Mouse (Mus musculus) CH12.LX (cell line): Measurements from ENCODE around the gene Slc38a2. TPM values are rescaled to one million over a fixed set of nuclear protein-coding genes. Genes with fewer than 3 reads are reported as not detected.

ENCODE experiments used
- DNase-seq: peaks from one replicate; pipeline ENCODE4 v3.0.0-alpha.2; 2013; ENCODE audit errors: extremely low read depth
- H3K27ac ChIP-seq: 2 replicates; pipeline ENCODE4 v1.5.1; 2012; ENCODE audit warnings: low read depth, mild to moderate bottlenecking, control low read depth, moderate library complexity; ENCODE audit not compliant: insufficient read depth
- H3K27me3 ChIP-seq: replicated peaks from 2 replicates; pipeline ENCODE3; 2012; ENCODE audit warnings: inconsistent platforms
- H3K36me3 ChIP-seq, 2 experiments: replicated peaks in 1 of 2; 2 replicates each; pipeline versions ENCODE3 to v1.6.1; 2012; ENCODE audit warnings: inconsistent platforms in 1 of 2, low read length in 1 of 2, mild to moderate bottlenecking in 1 of 2, mixed read lengths in 1 of 2, moderate library complexity in 1 of 2; ENCODE audit not compliant: control insufficient read depth in 1 of 2, insufficient read depth in 1 of 2
- H3K4me1 ChIP-seq, 2 experiments: 2 replicates each; pipeline ENCODE4 v1.6.1; 2012; ENCODE audit warnings: inconsistent platforms in 1 of 2, moderate library complexity in 1 of 2; ENCODE audit not compliant: insufficient read depth in 2 of 2, control insufficient read depth in 1 of 2
- H3K4me2 ChIP-seq: 2 replicates; pipeline ENCODE4 v1.6.1; 2012; ENCODE audit warnings: low read depth, mild to moderate bottlenecking, control low read depth; ENCODE audit not compliant: poor library complexity, insufficient read depth, severe bottlenecking
- H3K4me3 ChIP-seq, 3 experiments: fragments of 150-350 bp in 1 of 3; sonication (generic) in 1 of 3; replicated peaks in 1 of 3; 2 replicates each; pipeline versions ENCODE3 to v1.5.1; 2011 to 2012; ENCODE audit warnings: low read depth in 2 of 3, low read length in 2 of 3, mild to moderate bottlenecking in 2 of 3, moderate library complexity in 2 of 3, control low read depth in 1 of 3, improper control_type of control experiment in 1 of 3, inconsistent platforms in 1 of 3, mixed read lengths in 1 of 3; ENCODE audit not compliant: poor library complexity in 1 of 3
- H3K79me2 ChIP-seq: replicated peaks from 2 replicates; pipeline ENCODE4 v1.6.1; 2012; ENCODE audit warnings: mild to moderate bottlenecking, moderate library complexity; ENCODE audit not compliant: control insufficient read depth, poor library complexity, insufficient read depth, severe bottlenecking; ENCODE audit errors: extremely low read depth
- H3K9ac ChIP-seq: 2 replicates; pipeline ENCODE4 v1.6.1; 2012; ENCODE audit warnings: low read depth, mild to moderate bottlenecking, control low read depth, moderate library complexity; ENCODE audit not compliant: insufficient read depth
- H3K9me3 ChIP-seq: replicated peaks from 2 replicates; pipeline ENCODE3; 2012; ENCODE audit warnings: low read length, inconsistent platforms, mixed read lengths
- BHLHE40 ChIP-seq: IDR thresholded peaks from 2 replicates; pipeline ENCODE4 v1.6.1; 2011; ENCODE audit warnings: mild to moderate bottlenecking, low read depth, low read length, improper control_type of control experiment
- CHD1 ChIP-seq: IDR thresholded peaks from 2 replicates; pipeline ENCODE4 v1.6.1; 2012; ENCODE audit warnings: low read depth, low read length, improper control_type of control experiment, inconsistent platforms
- CHD2 ChIP-seq: IDR thresholded peaks from 2 replicates; pipeline ENCODE4 v1.6.1; 2011; ENCODE audit warnings: low read length, improper control_type of control experiment
- CTCF ChIP-seq, 2 experiments: IDR thresholded peaks in 1 of 2; conservative IDR thresholded peaks in 1 of 2; 2 replicates each; pipeline ENCODE4 v1.5.1; 2011 to 2012; ENCODE audit warnings: low read depth in 2 of 2, low read length in 2 of 2, improper control_type of control experiment in 1 of 2, inconsistent platforms in 1 of 2, mild to moderate bottlenecking in 1 of 2, moderate library complexity in 1 of 2
- ELF1 ChIP-seq: IDR thresholded peaks from 2 replicates; pipeline ENCODE4 v1.6.1; 2014; ENCODE audit warnings: low read depth, mild to moderate bottlenecking, inconsistent platforms, low read length, improper control_type of control experiment
- EP300 ChIP-seq: IDR thresholded peaks from 2 replicates; pipeline ENCODE4 v1.6.1; 2011; ENCODE audit warnings: low read length, improper control_type of control experiment
- ETS1 ChIP-seq: conservative IDR thresholded peaks from 2 replicates; pipeline ENCODE4 v1.6.1; 2012; ENCODE audit warnings: low read depth, mild to moderate bottlenecking, inconsistent platforms, low read length, improper control_type of control experiment, moderate library complexity
- GABPA ChIP-seq: IDR thresholded peaks from 2 replicates; pipeline ENCODE4 v1.6.1; 2012; ENCODE audit warnings: low read depth, low read length, improper control_type of control experiment, inconsistent platforms; ENCODE audit not compliant: insufficient replicate concordance
- IRF4 ChIP-seq: IDR thresholded peaks from 2 replicates; pipeline ENCODE4 v1.6.1; 2014; ENCODE audit warnings: low read depth, mild to moderate bottlenecking, inconsistent platforms, low read length, improper control_type of control experiment
- JUN ChIP-seq: IDR thresholded peaks from 2 replicates; pipeline ENCODE4 v1.6.1; 2011; ENCODE audit warnings: low read depth, mild to moderate bottlenecking, low read length, improper control_type of control experiment, moderate library complexity; ENCODE audit not compliant: insufficient read depth
- JUND ChIP-seq: conservative IDR thresholded peaks from 2 replicates; pipeline ENCODE4 v1.6.1; 2011; ENCODE audit warnings: low read depth, low read length, improper control_type of control experiment
- KAT2A ChIP-seq: IDR thresholded peaks from 2 replicates; pipeline ENCODE4 v1.6.1; 2012; ENCODE audit warnings: low read length, improper control_type of control experiment, inconsistent platforms; ENCODE audit not compliant: insufficient replicate concordance
- MAFK ChIP-seq: IDR thresholded peaks from 2 replicates; pipeline ENCODE4 v1.6.1; 2011; ENCODE audit warnings: low read length, improper control_type of control experiment; ENCODE audit not compliant: insufficient replicate concordance
- MAZ ChIP-seq: IDR thresholded peaks from 2 replicates; pipeline ENCODE4 v1.6.1; 2012; ENCODE audit warnings: low read depth, mild to moderate bottlenecking, inconsistent platforms, low read length, improper control_type of control experiment, moderate library complexity
- MEF2A ChIP-seq: IDR thresholded peaks from 2 replicates; pipeline ENCODE4 v1.6.1; 2014; ENCODE audit warnings: low read depth, mild to moderate bottlenecking, inconsistent platforms, low read length, improper control_type of control experiment, borderline replicate concordance
- MXI1 ChIP-seq: IDR thresholded peaks from 2 replicates; pipeline ENCODE4 v1.6.1; 2011; ENCODE audit warnings: mild to moderate bottlenecking, low read depth, low read length, improper control_type of control experiment
- MYC ChIP-seq: IDR thresholded peaks from 2 replicates; pipeline ENCODE4 v1.6.1; 2011; ENCODE audit warnings: low read depth, mild to moderate bottlenecking, improper control_type of control experiment, low read length
- NELFE ChIP-seq: IDR thresholded peaks from 2 replicates; pipeline ENCODE4 v1.6.1; 2011; ENCODE audit warnings: low read depth, low read length, improper control_type of control experiment
- NRF1 ChIP-seq: IDR thresholded peaks from 2 replicates; pipeline ENCODE4 v1.6.1; 2014; ENCODE audit warnings: low read depth, mild to moderate bottlenecking, inconsistent platforms, low read length, improper control_type of control experiment, moderate library complexity
- POLR2A ChIP-seq: IDR thresholded peaks from 2 replicates; pipeline ENCODE4 v1.6.1; 2011; ENCODE audit warnings: low read depth, mild to moderate bottlenecking, improper control_type of control experiment, low read length
- RAD21 ChIP-seq: IDR thresholded peaks from 2 replicates; pipeline ENCODE4 v1.6.1; 2011; ENCODE audit warnings: low read depth, mild to moderate bottlenecking, low read length, improper control_type of control experiment, moderate library complexity
- SMC3 ChIP-seq: IDR thresholded peaks from 2 replicates; pipeline ENCODE4 v1.6.1; 2011; ENCODE audit warnings: low read depth, low read length, improper control_type of control experiment
- TCF12 ChIP-seq: IDR thresholded peaks from 2 replicates; pipeline ENCODE4 v1.6.1; 2014; ENCODE audit warnings: low read depth, mild to moderate bottlenecking, inconsistent platforms, low read length, improper control_type of control experiment
- UBTF ChIP-seq: IDR thresholded peaks from 2 replicates; pipeline ENCODE4 v1.6.1; 2012; ENCODE audit warnings: low read depth, mild to moderate bottlenecking, inconsistent platforms, low read length, improper control_type of control experiment, moderate library complexity
- USF2 ChIP-seq: conservative IDR thresholded peaks from 2 replicates; pipeline ENCODE4 v1.6.1; 2011; ENCODE audit warnings: low read depth, low read length, improper control_type of control experiment
- ZC3H11A ChIP-seq: IDR thresholded peaks from 2 replicates; pipeline ENCODE4 v1.6.1; 2012; ENCODE audit warnings: low read depth, mild to moderate bottlenecking, inconsistent platforms, low read length, improper control_type of control experiment
- ZKSCAN1 ChIP-seq: IDR thresholded peaks from 2 replicates; pipeline ENCODE4 v1.6.1; 2012; ENCODE audit warnings: low read depth, inconsistent platforms, low read length, improper control_type of control experiment, borderline replicate concordance
- ZMIZ1 ChIP-seq: IDR thresholded peaks from 2 replicates; pipeline ENCODE4 v1.6.1; 2012; ENCODE audit warnings: low read depth, mild to moderate bottlenecking, inconsistent platforms, low read length, improper control_type of control experiment
- ZNF384 ChIP-seq: IDR thresholded peaks from 2 replicates; pipeline ENCODE4 v1.6.1; 2012; ENCODE audit warnings: low read depth, low read length, improper control_type of control experiment, inconsistent platforms
- dilution Hi-C: fragments of 300-500 bp; cut with MboI; formaldehyde crosslinking; loops from 2 replicates; pipeline ENCODE4 v1.14.3; 2020; ENCODE audit warnings: low sequenced_read_pairs; ENCODE audit not compliant: extremely low pct_unique_long_range_greater_than_20kb, extremely low pct_ligation_motif_present
- in situ Hi-C: fragments of 300-500 bp; cut with MboI; formaldehyde crosslinking; loops from 3 replicates; pipeline ENCODE4 v1.14.3; 2019; ENCODE audit warnings: low sequenced_read_pairs, low pct_ligation_motif_present, low pct_unique_long_range_greater_than_20kb, mixed read lengths
- polyA plus RNA-seq: library from polyadenylated mRNA; unstranded; fragments of >175 nt; gene quantifications from 2 replicates; pipeline ENCODE4 v1.2.1, GENCODE M21; 2012; ENCODE audit warnings: low read depth; ENCODE audit not compliant: insufficient read length
- total RNA-seq, 2 experiments: library from RNA; depleted of rRNA; stranded (reverse); fragments of 300-350 nt in 1 of 2; fragments of >200 nt in 1 of 2; gene quantifications; 2 replicates each; pipeline ENCODE4 v1.2.3; 2012 to 2014

Gene Slc38a2
- total and polyA plus RNA-seq, 3 experiments = 41.4 to 70.5 (median 59.3) TPM

DNA sequence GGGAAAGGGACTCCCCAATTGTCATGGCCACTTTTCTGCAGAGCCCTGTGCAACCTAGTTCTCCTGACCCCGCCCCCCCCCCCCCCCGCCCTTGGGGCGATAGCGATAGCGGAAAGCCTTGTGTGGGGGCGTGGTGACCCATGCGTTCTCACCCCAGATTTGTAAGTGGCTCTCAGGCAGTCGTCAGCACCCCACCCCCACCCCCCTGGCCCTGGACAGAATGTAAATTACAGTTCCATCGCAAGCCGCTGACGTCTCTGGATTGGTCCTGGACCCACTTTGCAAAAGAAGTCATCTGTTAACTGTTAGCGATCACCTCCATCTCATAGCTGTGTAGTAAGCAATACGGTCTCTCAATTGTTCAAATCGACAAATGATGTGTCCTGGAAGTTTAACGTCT, 52.2 kb downstream of the Slc38a2 start:
- Histone ChIP-seq H3K79me2 (no peaks in the 10 kb centered on the region; the same call in 1 of the 2 replicates), H3K9ac (no peak overlapping the region), H3K9me3 (no peaks in the 10 kb centered on the region), H3K4me3 (no peak overlapping the region), H3K4me1 (peaks cover 0 to 5% of the 10 kb centered on the region in 2 experiments; a peak in 1 of 4 replicates), H3K4me2 (no peak overlapping the region), H3K36me3 (no peaks in the 10 kb centered on the region), H3K27ac (no peak overlapping the region), H3K27me3 (no peaks in the 10 kb centered on the region)
- in situ Hi-C loops (no loop called here), dilution Hi-C loops (no loop called here)
- no peak for DNase-seq
- TF ChIP-seq JUND (no peak), POLR2A (no peak), NRF1 (no peak), BHLHE40 (no peak), ZMIZ1 (no peak), UBTF (no peak), IRF4 (no peak), CTCF (conservative IDR thresholded peaks at IDR 0.05 in 1 of 2, IDR thresholded peaks at IDR 0.05 in 1 of 2; ENCODE audit: low read depth in 2 of 2, low read length in 2 of 2) (no peak)

DNA sequence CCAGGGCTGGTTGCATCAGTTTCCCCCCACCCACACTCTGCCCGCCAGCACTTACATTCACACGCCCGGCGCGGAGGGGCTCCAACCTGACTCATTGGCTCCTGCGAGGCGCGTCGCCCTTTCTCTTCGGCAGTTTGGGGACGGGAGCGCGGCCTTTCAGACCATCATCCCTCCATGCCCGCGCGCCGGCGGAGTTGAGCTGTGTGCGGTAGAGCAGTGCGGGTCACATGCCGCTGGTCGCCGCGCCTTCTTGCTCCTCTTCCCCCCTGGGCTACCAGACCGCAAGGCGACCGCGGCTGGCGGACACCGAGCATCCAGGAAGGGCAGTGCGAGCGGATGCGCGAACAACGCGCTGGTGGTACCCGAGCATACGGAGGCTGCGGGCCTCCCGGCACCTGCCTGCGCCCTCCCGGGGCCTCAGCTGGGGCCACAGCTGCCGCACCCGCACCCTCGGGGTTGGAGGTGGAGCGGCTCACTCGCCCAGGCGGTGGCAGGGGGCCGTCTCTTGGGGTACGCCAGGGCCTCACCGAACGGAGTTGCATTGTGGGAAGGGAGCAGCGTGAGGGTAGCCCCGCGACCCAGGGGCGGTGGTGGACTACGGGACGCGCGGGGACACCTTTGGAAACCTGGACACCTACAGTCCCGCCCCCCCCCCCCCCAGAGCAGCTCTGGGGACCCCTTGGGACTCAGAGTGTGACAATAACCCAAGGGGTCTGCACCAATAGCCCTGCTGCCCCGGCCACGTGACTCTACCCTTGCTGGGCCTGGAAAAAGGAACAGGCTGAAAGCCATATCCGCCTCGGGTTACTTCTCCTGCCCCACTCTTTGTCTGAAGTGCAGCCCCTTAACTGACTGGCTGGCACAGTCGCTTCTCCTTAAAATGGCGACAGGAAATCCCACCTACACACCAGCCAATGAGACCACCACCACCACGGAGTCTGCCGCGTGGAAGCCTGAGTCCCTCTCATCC, 56.8 kb downstream of the Slc38a2 start, which contains the start of gene Slc38a1:
TSS of gene Slc38a1 (minus strand) at position 478 of the 970 bp plus-strand sequence.
- Histone ChIP-seq H3K4me2 (peak within 1 kb of the TSS; percentile 86), H3K4me1 (peaks cover 6 to 21% of the 10 kb centered on the region in 2 experiments; a peak in 3 of 4 replicates), H3K9me3 (no peaks in the 10 kb centered on the region), H3K9ac (peak within 1 kb of the TSS; percentile 97), H3K36me3 (peaks cover 0 to 3% of the 10 kb centered on the region in 2 experiments), H3K4me3 (peak within 1 kb of the TSS; percentile 90 to 96 (median 92)), H3K79me2 (peaks cover 35% of the 10 kb centered on the region), H3K27me3 (no peaks in the 10 kb centered on the region), H3K27ac (peak within 1 kb of the TSS; percentile 97)
- in situ Hi-C loops (no loop called here), dilution Hi-C loops (no loop called here)
- peak; percentile 70 for DNase-seq
- peak; percentile 64 for TF ChIP-seq POLR2A
- peak; percentile 72; the same call in 1 of the 2 replicates for TF ChIP-seq MAZ
- TF ChIP-seq CTCF (conservative IDR thresholded peaks at IDR 0.05 in 1 of 2, IDR thresholded peaks at IDR 0.05 in 1 of 2; ENCODE audit: low read depth in 2 of 2, low read length in 2 of 2) = no peak
- peak; percentile 56; the same call in 1 of the 2 replicates for TF ChIP-seq MXI1
- no peak for TF ChIP-seq CHD2
- TF ChIP-seq EP300 = no peak
- no peak for TF ChIP-seq SMC3
- TF ChIP-seq BHLHE40 = peak; percentile 22; the same call in 1 of the 2 replicates
- no peak for TF ChIP-seq ELF1
- TF ChIP-seq ZMIZ1 = 0 out of 2 replicates have a peak, but pooled peaks have one; percentile 13
- TF ChIP-seq NELFE = peak; percentile 20; the same call in 1 of the 2 replicates
- TF ChIP-seq ZC3H11A = no peak
- peak; percentile 67 for TF ChIP-seq USF2
- TF ChIP-seq ETS1 = no peak
- TF ChIP-seq RAD21 = no peak
- no peak for TF ChIP-seq JUN
- TF ChIP-seq JUND = no peak
- TF ChIP-seq MAFK = no peak
- peak; percentile 40; the same call in 1 of the 2 replicates for TF ChIP-seq TCF12
- TF ChIP-seq CHD1 = peak; percentile 74; the same call in 1 of the 2 replicates
- TF ChIP-seq MEF2A = no peak
- TF ChIP-seq MYC = peak; percentile 76
- no peak for TF ChIP-seq IRF4
- no peak for TF ChIP-seq ZKSCAN1
- TF ChIP-seq GABPA = no peak
- TF ChIP-seq ZNF384 = no peak
- TF ChIP-seq KAT2A = no peak
